Mouse (Mus musculus) stomach, postnatal 0 days (tissue): Measurements from ENCODE around the gene Atp2b2.

Source experiments
- CTCF ChIP-seq: IDR thresholded peaks from 2 replicates; pipeline ENCODE4 v1.5.1; 2016; ENCODE audit warnings: antibody characterized with exemption, low read depth, mild to moderate bottlenecking, moderate library complexity
- EP300 ChIP-seq: optimal IDR thresholded peaks from 2 replicates; pipeline ENCODE3; 2016; ENCODE audit warnings: antibody characterized with exemption

DNA sequence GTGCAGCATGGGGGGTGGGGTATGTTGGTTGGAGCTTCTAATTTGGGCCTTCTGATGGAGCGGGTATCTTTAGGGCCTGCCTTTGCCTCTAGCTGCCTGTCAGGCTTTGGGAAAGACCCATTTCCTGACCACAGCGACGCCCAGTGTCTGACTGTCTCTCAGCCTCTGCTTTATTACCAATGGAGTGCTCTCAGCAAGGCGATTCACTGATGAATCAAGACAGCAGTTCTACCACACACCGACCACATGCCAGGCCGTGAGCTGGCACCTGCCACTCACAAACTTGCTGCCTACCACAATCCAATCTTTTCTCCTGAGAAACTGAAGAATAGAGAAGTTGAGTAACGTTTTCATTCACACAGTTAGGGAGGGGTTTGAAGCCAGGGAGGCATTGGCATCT lies 256.8 kb downstream of the Atp2b2 start:
- no peak for TF ChIP-seq EP300
- TF ChIP-seq CTCF: no peak
